Mouse (Mus musculus) spleen, postnatal 14 days (tissue): ENCODE measurements around the gene Cldn14.
A peak's percentile ranks its signal among the peaks of the same experiment; 100 is the strongest.

Source experiments
- DNase-seq, 2 experiments: peaks; one replicate each; pipeline ENCODE4 v3.0.0; 2021 to 2022; ENCODE audit warnings: low spot score in 2 of 2

Cldn14 gene

DNA sequence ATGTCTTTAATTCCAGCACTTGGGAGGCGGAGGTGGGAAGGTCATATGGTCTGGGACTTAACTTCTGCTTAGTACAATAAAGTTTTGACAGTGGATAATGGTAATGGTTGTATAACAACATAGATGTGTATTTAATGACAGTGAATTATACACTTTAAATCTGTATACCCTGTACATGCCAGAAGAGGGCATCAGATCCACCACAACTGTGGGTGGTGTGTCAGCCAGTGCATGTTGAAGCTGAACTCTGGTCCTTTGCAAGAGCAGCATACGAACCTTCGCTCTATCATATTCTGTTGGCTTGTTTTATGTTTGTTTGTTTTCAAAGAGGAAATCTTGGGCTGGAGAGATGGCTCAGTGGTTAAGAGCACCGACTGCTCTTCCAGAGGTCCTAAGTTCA is 61.2 kb downstream of the Cldn14 start:
- no peak for DNase-seq

DNA sequence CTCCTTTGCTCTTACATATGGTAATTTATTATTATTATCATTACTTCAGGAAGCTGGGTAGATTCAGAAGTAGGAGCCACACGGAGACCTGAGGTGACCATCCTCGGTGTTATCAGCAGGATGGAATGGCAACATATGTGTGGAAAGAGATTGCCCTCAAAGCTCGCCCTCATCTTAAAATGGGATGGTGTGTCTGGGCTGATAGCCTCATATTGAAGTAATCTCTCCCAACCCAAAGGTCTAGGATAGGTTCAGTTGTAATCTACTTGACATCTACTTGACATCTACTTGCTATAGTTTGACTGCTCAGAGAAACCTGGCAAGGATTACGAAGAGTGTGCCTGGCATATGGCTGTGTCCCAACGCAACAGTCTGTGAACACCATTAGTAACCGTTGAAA is 64.3 kb downstream of the Cldn14 start:
- DNase-seq, result no peak

DNA sequence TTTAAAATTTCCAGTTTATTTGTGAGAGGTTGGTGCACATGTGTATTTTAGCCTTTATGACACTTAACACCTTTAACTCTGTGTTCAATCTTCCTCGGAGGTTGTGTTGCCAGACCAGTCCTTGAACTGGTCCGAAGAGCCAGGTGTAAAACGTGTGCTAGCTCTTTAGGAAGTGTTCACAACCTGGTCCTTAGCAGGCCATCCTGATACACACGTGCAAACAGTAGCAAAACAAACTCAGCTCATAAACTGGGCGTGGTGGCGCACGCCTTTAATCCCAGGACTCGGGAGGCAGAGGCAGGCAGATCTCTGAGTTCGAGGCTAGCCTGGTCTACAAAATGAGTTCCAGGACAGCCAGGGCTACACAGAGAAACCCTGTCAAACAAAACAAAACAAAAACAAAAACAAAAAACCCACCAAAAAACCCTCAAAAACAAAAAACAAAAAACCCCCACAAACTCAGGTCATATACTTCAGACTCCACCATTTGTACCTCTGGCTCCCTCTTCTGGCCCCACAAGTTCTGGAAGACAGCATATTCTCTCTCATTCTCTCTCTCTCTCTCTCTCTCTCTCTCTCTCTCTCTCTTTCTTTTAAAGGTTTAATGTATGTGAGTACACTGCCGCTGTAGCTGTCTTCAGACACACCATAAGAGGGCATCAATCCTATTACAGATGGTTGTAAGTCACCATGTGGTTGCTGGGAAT is 65.7 kb downstream of the Cldn14 start:
- DNase-seq, result no peak

DNA sequence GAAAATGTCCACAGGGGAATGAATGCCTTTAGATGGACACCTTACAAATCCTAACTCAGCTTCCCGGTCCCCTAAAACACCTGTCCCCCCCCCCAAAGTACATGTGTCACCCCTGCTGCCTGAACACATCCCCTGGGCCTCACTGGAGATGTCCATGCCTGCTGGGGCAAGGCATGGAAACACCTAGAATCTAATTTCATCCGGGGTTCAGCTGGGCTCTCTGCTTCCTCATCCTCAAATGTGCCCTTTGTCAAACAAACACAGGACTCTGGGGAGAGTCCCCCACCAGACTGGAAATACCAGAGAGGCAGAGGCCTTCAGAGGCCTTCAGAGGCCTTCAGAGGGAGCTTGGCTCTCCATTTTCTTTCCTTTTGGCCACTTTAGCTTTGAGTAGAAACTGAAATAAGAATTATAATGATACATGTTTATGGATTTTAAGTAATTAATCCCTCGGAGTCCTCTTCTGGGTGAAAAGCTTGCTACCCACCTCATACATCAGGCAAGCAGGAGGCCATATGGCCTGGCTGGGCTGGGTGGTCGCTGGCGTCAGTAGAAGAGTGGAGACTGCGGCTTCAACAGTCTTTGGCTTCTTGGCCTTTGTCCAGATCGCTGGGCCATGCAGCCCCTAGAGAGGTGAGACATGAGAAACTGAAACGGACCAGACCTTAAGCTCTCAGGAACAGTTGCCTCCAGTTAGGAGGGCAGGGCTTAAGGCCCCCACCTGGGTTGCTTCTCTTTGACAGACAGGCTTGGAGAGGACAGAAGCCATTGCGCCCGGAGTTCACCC is 66.7 kb downstream of the Cldn14 start:
- DNase-seq, result no peak

DNA sequence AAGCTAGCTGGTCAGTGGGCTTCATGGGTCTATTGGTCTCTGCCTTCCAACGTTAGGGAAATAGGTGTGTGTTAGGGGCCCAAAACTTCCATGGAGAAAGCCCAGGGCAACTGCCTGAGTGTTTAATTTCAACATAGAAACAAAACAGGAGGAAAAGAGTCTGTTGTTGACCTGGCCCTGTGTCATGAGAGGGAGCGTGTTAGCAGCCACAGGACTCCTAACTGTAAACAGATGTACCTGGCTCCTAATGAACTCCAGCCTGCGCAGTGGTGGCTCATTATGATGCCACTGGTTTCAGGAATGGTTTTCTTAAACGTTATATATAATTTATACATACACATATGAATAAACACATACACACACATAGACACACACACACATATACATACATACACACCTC is 68.7 kb downstream of the Cldn14 start:
- no peak for DNase-seq

DNA sequence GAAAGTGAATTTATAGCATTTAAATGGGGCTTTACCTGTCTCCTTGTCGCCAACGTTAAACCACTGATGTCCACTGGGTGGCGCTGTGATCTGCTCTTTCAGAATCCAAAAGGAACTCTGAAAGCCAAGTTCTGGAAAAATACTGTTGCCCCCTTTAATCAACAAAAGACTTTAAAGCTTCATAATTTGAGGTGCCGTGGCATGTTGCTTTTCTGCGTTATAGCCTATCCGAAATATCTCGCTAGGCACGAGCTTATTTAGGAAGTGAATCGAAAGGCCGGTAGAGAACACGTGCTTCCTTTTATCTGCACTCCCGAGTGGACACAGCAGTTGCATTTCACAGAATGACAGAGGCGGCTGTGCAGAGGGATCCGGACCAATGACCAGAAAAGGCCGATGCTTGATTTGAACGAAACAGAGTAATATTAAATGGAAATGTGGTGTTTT is 70.2 kb downstream of the Cldn14 start:
- peak; percentile 24 to 66 for DNase-seq

DNA sequence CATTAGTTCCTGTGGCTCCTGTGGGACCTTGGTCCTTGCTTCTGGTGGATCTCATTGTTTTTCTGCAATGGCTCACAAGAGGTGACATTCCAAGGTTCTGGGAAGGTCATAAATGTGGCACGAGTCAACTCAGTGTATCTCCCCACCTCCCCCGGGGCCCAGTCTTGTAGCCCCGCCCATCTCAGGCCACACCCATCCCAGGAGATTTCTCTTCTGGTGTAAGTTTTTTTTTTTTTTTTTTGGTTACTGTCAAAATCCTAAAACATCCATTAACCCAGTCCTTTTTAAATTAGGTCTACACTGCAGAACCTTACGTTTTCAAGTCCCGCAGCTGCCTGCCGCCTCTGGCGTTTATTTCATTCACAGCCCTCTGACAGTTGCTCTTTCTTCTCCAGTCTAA is 73.6 kb downstream of the Cldn14 start:
- no peak for DNase-seq

DNA sequence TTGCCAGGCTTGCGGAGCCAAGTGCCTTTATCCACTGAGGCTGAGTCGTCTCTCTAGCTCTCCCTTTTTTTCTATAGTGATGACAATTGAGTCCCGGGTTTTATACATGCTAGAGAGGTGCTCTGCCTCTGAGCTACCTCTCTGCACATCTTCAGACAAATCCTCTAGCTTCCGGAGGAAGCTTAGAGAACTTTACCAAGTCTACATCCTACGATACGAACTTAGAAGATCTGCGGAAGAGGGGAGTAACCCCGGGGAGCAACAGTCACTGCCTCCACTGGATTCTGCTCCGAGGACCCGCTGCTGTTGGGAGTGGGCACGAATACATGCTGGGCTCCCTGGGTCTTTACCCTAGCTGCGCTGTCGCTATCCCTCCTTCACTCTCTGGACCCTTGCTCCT is 74.0 kb downstream of the Cldn14 start:
- no peak for DNase-seq

DNA sequence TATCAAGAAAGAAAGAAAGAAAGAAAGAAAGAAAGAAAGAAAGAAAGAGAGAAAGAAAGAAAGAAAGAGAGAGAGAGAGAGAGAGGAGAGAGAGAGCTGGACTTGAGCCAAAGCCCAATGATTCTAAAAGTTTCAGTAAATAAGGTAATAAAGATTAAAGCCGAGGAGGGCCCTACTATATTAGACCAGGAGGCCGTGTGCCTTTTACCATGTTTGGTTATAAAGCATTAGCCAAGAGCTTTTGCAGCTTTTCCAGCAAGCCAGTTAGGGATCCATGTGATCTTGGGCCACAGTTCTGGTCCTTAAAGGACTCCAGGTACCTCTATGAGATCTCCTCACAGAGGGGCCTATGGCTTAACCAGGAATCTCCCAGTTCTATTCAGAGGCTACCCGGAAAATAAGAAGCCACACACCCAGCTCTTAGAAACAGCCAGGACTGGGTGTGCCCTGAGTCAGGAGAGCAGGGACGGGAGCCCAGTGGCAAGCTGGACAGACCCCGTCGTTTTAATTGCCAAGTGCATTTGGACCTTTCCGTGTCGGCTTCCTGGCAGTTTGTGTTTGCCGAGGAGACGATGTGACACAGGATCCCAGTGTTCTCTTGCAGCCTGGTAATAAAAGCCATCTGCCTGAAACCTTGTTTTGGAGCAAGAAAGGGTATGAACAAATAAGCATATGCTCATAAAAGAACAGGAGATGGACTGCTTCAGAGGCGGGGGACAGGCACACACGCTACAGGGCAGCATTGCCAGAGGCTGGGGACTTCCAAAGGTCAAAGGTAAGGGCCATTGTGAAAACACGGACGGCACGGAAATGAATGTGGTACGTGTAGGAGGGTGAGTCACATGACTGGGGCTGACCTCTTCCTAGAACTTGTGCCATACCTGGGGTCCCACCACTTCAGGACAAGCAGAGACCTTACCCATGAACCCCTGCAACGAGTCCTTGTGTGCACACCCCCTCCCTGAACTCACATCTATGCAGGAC is 76.2 kb downstream of the Cldn14 start:
- DNase-seq, result no peak

DNA sequence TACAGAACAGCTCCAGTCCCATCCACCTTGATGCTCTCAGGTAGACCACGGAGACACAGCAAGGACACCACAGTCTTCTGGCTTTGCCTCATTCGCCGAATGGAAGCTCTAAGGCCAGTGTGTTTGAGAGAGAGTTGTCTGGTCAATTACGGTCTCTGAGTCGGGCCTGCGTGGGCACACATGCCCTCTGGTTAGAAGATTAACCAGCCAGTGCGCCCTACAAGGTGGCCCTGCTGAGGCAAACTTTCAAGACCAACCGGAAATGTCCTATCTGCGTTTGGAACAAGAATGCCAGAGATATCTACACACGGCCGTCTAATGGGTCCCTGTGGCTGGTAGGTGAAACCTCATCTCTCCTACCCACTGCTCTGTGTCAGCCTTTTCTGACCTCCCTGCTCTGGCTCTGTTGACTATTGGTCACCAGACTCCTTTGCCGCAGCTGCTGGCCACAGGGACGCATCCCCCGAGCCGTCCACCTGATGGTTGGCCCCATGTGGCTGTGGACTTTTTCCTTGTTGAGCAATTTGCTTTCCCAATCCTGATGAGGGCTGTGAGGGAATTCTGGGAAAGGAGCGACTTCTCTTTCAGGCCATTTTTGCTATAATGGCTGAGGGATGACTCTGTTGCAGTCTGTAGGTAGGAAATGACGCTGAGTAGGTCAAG is 79.1 kb downstream of the Cldn14 start:
- no peak for DNase-seq

DNA sequence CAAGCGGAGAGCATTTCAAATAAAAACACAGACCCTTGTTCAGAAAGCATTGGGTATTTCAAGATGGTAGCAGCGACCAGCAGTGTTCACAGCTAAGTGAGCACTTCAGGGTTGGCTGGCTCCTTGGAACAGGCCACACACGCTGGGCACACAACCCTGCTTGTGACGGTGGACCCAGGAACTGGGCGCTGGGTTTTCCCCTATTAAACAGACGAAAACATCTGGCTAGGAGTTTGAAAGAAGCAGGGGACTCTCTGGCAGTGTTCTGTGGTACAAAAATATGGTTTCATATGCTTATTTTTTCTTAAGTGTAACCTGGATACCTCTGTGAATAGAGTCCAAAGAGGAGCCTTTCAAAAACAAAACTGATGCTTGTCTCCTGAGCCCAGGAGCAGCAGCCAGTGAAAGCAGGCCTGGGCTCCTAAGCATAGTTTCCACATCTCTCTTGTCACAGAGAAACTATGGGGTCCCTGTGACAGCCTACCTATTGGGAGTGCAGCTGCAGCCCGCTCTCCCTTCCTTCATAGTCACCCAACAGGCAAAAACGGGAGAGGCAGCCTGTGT is 82.9 kb downstream of the Cldn14 start:
- no peak for DNase-seq

DNA sequence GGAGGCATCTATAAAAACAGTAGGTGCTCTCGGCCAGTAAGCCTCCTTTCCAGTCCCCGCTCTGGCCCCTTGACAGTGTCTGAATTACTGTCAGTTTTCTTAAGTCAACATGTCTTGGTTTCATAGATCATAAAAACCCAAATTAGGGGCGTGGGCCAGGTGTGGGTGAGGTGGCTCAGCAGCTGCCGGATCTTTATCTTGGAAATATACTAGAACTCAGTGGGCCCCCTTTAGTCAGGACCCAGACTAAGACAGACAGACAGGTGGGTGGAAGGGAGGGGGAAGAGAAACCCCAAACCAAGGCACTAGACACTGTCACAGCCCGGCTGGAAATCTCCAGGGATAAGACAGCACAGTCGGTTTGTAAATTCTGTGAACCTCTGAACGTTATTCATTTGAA is 84.8 kb downstream of the Cldn14 start:
- no peak for DNase-seq

DNA sequence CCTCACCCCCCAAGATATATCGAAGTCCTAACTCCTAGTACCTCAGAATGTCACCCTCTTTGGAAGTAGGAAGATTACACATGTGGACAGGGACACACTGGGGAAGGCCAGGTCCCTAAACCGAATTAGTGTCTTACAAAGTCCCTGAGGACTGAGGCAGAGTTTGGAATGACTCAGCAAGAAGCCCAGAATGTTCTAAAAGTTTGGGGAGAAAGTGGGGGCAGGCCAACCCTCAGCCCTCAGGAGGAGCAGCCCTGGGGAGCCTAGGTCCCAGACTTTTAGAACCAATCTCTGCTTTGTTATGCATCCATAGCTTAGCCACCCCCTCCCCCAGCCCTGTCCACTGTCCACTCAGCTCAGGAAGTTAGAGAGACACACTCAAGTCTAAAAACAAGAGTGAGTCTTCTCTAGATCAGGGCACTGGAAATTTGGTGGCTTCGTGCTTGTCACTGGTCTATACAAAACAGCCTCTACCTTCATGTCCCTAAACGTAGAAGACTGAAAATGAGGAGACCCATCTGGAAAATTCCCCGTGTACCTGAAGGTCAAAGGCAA is 85.7 kb downstream of the Cldn14 start:
- no peak for DNase-seq

DNA sequence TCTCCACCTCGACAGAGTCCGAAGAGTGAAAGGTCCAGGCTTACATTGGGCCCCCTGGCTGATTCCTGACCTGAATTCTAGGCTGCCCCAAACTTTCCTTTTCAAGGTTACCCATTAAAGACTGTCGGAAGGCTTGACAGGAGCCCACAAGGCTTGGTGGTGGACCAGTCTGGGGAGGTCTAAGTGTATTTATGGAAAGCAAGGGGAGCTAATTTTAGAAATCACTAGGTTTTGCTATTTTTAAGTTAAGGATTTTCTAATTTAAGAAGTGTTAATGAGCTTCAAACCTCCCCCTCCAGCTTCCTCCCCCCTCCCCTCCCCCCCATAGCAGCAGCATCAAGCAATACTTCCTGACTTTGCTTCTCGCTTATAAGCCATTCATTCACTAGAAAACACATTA is 88.0 kb downstream of the Cldn14 start:
- DNase-seq, result no peak

DNA sequence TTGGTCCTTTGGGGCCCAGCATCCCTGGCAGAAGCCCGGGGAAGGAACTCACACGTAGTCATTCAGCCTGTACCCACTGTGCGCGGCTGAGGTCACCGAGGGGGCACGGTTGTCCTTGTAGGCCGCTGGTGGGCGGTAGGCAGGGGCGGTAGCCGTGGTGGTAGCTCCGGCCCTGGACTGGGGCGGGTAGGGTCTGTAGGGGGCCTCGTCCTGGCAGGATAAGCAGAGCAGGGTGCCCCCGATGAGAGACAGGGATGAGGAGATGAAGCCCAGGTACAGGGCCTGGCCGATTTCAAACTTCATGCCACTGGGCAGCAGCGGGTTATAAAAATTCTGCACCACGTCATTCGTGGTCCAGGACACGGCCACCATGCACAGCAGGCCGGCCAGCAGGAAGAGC is 89.4 kb downstream of the Cldn14 start:
- no peak for DNase-seq

DNA sequence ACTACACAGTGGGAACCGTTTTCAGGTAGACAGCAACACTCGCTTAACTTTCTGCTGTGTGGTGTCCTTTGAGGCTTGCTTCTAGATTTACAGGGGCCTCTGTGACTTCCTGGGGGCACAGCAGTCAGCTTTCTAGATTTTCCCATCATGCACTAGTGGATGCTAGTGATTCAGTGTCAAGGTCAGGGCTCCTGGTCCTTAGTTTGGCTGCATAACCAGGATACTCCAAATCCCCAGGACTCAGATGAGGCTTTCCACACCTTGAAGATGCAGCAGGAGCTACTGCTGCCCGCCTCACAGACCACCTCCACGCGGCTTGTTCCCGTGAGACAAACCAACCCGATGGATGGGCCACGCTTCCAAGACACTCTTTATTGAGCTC is 90.0 kb downstream of the Cldn14 start:
- no peak for DNase-seq

DNA sequence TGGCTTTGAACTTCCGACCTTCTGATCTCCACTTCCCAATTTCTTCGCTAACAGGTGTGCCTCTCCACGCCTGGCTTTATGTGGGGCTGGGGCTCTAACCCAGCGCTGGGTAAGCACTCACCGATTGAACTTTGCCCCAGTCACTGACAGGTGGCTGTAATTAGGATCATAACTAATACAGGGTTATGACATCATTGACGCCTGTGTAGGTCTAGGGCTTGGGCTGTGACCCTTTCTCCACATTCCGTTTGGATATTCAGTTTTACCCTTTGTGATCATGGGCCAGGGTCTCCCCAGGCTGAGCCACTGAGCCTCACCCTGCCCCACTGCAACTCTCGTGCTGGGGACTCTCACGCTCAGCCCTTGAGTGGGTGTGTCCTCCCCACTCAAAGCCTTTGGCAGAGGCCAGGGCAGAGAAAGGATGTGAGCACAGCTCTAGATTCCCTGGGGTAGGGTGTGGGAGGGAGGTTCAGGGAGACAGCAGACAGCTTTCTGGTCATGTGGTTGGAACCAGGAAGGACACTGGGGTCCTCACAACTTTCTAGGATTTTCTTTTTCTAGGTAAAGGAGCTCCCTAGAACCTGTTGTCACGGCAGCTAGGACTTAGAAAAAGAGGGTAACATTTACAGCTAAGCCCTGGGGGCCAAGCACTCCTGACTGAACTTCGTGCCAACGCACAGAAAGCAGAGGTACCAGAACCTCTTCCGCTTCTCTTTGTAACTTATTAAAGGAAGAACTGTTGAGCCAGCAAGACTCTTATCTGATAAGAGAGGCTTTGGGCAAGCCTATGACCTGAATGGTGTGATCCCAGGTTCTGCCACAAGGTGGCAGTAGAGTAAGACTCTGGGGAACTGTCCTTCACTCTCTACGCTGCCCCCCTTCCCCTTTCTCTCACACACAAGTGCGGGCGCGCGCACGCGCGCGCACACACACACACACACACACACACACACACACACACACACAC is 90.6 kb downstream of the Cldn14 start:
- peak; percentile 71 to 83 for DNase-seq

DNA sequence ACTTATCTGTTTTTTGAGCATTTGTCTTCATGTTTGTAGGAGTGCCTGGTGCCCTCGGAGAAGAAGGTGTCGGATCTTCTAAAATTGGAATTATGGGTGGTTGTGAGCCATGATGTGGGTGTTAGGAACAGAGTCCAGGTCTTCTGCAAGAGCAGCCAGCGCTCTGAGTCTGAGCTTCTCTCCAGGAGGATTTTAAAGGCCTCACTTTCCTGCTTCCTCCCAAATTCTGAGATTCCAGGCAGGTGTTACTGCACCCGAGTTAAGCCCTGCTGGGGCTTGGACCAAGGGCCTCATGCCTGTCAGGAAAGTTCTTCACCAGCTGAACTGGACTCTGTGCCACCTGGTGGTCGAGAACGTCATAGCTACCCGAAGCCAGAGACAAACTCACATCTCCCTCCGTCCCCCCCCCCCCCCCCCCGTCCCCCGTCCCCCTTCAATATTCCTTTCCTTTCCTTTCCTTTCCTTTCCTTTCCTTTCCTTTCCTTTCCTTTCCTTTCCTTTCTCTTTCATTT is 93.2 kb downstream of the Cldn14 start:
- DNase-seq, result peak in 1 of 2 experiments; percentile 56

DNA sequence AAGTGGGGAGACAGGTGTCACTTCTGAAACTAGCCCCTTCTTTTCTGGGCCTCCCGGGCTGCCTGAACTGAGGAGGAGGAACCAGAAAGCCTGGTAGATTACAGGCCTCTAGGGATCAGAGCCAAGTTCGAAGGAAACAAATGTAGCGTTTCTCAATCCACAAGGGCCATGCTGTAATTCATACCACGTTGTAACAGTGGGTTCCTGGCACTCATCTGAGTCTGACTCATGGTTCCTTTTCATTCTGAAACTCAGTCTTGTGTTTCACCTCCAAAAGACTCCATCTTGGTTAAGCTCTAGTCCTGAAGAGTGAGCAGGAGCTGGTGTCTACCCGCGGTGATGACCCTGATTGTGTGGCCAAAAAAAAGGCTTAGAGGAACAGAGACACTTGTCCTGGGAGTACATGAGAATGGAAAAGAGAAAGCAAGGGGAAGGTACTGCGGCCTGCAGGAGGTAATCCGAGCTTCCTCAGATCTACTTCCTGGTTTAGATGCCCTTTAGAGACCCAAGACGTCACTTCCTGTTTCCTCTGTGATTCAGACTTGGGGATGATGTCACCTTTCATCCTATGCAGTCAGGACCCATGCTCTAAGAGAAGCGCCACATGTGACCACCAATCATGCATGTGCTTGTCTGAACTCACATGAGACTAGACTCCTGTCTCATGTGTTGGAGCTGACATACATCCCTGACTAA is 94.6 kb downstream of the Cldn14 start:
- no peak for DNase-seq
